Mouse (Mus musculus) layer of hippocampus, postnatal 14 days (tissue): ENCODE data around the gene Gm9970. TPM values are rescaled to one million over a fixed set of nuclear protein-coding genes. Genes with fewer than 3 reads are reported as not detected.
A peak's percentile ranks its signal among the peaks of the same experiment; 100 is the strongest.

Experiments used
- DNase-seq, 2 experiments: peaks; one replicate each; pipeline ENCODE4 v3.0.0; 2021 to 2022; ENCODE audit warnings: low spot score in 2 of 2, mixed read lengths in 1 of 2
- total RNA-seq, 2 experiments: library from RNA; stranded (reverse); gene quantifications; 2 replicates each; pipeline ENCODE4 v1.2.3; 2021

Gene Gm9970
- total RNA-seq, 2 experiments from 2014 or later = not detected

DNA sequence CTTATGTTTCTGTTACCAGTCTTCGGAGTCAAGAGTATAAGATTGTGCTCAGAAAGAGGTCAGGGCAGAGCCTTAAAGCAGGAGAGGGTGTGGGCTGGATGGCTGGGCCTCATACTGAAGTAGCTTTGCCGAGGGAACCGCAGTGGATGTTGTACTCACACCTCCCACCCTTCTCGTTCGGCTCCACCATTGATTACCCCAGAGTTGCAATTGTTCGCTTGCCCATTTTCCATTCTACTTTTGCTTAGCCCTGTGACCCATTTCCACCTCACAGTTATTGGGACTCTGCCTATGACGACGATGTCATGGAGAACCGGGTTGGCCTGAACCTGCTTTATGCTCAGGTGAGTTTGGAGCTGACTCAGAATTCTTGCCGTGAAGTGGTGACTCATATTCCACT, 44.8 kb downstream of the Gm9970 start:
- DNase-seq = no peak

DNA sequence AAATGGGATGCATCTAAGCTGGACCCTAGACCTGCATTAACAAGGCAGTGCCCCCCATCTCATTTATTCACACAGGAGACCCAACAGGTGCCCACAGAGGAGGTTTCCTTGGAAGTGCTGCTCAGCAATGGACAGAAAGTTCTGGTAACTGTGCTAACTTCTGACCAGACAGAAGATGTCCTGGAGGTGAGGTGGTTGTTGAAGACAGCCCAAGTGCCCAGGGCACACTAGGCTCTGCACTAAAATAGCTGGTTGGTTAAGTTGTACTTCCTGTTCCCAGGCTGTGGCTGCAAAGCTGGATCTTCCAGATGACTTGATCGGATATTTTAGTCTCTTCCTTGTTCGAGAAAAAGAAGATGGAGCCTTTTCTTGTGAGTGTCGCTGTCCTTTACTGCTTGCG, 45.4 kb downstream of the Gm9970 start:
- DNase-seq = no peak

DNA sequence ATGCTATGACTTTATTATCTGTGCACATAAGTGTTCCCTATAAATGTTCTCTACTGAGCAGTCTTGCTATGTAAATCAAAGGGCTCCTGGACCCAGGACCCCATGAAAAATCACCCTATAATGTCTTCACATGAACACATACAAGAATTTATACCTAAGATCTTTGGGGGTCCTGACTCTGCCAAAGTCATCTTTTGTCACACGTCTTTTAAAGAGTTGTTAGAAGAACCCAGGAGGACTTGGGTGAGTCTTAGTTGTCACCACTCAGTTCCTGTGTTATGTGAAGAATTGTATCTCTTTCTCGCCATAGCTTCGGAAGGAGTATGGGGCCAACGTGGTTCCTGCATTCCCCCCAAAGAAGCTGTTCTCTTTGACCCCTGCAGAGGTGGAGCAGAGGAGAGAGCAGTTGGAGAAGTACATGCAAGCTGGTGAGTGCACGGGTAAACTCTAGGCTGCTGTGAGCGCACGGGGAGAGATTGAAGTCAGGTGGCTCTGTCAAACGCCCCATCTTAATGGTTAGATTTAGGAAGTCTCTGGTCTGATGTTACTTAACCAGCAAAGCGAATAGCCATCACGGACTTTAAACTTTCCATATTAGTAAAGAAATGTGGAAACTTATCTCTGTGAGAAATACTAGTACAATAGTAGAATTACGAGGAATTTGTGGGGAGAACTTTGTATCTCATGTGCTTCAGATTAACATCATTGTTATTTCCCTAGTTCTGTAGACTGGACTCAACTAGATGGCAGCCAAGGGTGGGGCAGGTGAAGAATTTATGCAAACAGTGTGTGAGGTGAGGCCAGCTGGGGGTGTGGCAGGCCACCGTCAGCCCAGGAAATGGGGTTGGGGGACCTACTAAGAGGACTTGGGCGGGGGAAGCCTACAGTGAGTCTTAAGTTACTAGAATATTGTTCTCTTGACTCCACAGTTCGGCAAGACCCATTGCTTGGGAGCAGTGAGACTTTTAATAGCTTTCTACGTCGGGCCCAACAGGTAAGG, 46.2 kb downstream of the Gm9970 start:
- no peak for DNase-seq

DNA sequence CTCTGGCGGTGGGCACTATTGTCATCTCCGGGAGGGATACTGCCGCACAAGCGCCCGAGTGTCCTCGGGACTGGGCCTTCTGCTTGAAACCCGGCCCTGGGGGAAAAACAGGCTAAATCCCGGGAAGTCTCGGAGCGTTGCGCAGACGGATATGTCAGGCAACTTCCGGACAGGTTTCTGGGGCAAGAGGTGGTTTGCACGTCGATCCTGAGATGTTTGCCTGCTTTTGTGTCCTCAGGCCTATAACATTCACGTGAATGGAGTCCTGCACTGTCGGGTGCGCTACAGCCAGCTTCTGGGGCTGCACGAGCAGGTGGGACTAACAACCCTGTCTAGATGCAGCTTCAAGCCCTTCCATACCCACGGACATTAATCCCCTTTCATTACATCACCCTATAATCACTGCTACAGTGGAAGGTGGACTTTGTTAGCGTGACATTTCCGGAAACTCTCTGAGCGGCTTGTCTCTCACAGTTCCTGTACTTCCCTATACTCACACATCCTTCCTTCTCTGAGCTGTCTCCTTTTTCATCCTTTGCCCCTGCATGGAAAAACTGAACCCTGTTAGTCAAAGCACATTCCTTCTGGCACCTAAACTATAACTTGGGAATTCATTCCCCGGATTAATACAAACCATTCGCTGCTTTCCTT, 47.3 kb downstream of the Gm9970 start:
- DNase-seq = no peak

DNA sequence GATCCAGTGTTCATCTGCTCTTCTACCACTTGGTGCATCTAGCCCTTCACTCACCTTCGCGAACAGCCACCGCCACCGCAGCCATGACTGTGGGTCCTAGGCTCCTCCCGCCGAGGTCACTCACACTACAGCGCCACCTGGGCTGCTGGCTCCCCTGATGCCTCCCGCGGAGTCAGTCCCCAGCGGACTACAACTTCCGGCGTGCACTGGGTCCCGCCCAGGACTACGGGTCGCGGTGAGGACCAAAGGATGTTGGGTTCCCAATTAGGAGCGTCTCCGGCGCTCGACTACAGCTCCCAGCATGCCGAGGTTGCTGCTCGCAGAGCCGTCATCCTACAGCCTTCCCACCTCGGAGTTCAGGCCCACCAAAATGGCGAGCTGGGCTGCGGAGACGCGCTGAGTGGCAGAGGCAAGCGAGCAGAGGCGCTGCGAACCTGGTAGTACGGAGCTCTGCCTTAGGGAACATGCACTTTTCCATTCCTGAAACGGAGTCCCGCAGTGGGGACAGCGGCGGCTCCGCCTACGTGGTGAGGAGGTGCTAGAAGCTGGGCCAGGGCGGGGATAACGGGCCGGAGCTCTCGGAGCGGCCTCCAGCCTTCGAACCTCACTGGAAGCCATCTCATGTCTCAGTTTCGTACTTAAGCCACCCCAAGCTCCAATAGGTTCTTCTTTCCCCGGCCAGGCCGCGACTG, 47.9 kb downstream of the Gm9970 start, which contains the start of the genes Snx17 and Eif2b4:
Gene Snx17 (plus strand): TSS at position 289 of the 692 bp plus-strand sequence.
Gene Eif2b4 (minus strand): TSS at position 492 of the 692 bp plus-strand sequence.
- DNase-seq = peak; percentile 98 to 100

DNA sequence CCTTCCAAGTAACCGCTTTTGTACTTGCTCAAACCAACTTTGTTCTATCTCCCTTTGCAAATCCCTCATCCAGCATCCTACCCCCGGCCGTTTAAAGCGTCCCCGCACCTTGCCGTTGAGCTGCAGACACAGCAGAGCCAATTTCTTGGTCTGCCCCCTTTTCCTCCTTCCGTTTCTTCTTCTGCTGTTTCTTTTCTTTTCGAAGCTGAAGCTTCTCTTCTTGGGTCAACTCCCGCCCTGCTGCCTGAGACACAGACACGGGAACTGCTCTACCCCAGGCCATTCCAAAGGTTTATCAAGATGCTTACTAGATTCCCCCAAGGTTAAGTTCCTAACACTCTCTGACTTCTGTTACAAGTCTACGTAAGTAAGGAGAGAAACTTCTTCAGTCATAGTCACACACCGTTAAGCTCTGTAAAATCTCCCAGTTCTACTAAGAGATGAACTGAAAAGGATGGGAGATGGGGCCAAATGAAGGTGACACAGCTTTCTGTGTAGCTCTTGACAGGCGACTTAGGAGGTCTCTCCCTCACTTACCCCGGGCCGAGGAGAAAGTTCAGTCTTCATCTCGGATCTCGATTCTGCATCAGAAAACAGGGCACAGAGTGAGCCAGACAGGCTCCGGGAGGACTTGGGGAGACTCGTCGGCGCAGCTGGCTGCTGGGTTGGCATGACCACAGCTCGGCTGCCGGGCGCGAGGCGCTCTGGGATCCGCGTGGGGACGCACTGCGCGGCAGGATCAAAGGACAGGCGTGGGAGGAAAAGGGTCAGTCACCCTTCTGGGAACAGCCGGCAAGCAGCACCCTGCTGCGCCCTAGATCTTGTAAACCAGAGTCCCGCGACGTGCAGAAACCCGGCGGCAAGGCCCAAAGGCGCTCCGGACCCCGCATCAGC, 48.7 kb downstream of the Gm9970 start:
- DNase-seq = no peak

Other genes with a start within 250 kb of the Gm9970 start
- gene Atraid, start 192.9 kb downstream of the Gm9970 start, total RNA-seq = 10 to 100 TPM; 73.9 to 86.6 TPM
- 10 to 100 TPM; 12.4 to 13.3 TPM for gene Slc5a6, start 192.3 kb downstream of the Gm9970 start, total RNA-seq
- 10 to 100 TPM; 15.6 to 17.5 TPM for gene Cad, start 186.5 kb downstream of the Gm9970 start, total RNA-seq
- gene Dnajc5g, start 134.9 kb downstream of the Gm9970 start, total RNA-seq = not detected
- 10 to 100 TPM; 56.9 to 61.1 TPM for gene Slc30a3, start 133.0 kb downstream of the Gm9970 start, total RNA-seq
- not detected for gene Trim54, start 124.5 kb downstream of the Gm9970 start, total RNA-seq
- not detected for gene Ucn, start 102.4 kb downstream of the Gm9970 start, total RNA-seq
- 10 to 100 TPM; 41.3 to 46.9 TPM for gene Mpv17, start 87.0 kb downstream of the Gm9970 start, total RNA-seq
- gene Gm29609, start 61.3 kb downstream of the Gm9970 start, total RNA-seq = 1 to 10 TPM; 1.2 to 4.2 TPM
- gene Gtf3c2, start 61.1 kb downstream of the Gm9970 start, total RNA-seq = 10 to 100 TPM; 61.2 to 64.7 TPM
- 10 to 100 TPM; 79.5 to 80.3 TPM for gene Snx17, start 48.0 kb downstream of the Gm9970 start, total RNA-seq
- gene Eif2b4, start 47.8 kb downstream of the Gm9970 start, total RNA-seq = 10 to 100 TPM; 48.1 to 55.2 TPM
- 10 to 100 TPM; 25.5 to 31.3 TPM for gene Zfp513, start 38.9 kb downstream of the Gm9970 start, total RNA-seq
- gene Ppm1g, start 20.5 kb downstream of the Gm9970 start, total RNA-seq = 10 to 100 TPM; 84.9 to 85.7 TPM
- 10 to 100 TPM; 77.7 to 79.7 TPM for gene Nrbp1, start 368 bp downstream of the Gm9970 start, total RNA-seq
- gene Krtcap3, start 10.5 kb upstream of the Gm9970 start, total RNA-seq = 1 to 10 TPM; 1.3 to 1.9 TPM
- gene Ift172, start 49.9 kb upstream of the Gm9970 start, total RNA-seq = 10 to 100 TPM; 76.4 to 83.3 TPM
- 100 to 1,000 TPM; 160 to 164 TPM for gene Fndc4, start 54.8 kb upstream of the Gm9970 start, total RNA-seq
- under 1 TPM; 0.21 to 0.53 TPM for gene Gckr, start 56.2 kb upstream of the Gm9970 start, total RNA-seq
- gene Zfp512, start 211.2 kb upstream of the Gm9970 start, total RNA-seq = 10 to 100 TPM; 41.6 to 46.0 TPM
- under 1 TPM; 0.16 to 0.21 TPM for gene 4930548H24Rik, start 244.5 kb upstream of the Gm9970 start, total RNA-seq